Mouse (Mus musculus) layer of hippocampus, postnatal 25 days (tissue): ENCODE results near the gene Fmnl2. TPM values are rescaled to one million over a fixed set of nuclear protein-coding genes. Genes with fewer than 3 reads are reported as not detected.

Experiments used
- DNase-seq, 2 experiments: peaks; one replicate each; pipeline ENCODE4 v3.0.0; 2022; ENCODE audit warnings: mixed read lengths in 2 of 2, low spot score in 1 of 2; ENCODE audit errors: extremely low spot score in 1 of 2
- total RNA-seq, 2 experiments: library from RNA; stranded (reverse); gene quantifications; 2 replicates each; pipeline ENCODE4 v1.2.3; 2021

Fmnl2 gene
- total RNA-seq, 2 experiments from 2014 or later: 45.2 to 45.7 TPM

DNA sequence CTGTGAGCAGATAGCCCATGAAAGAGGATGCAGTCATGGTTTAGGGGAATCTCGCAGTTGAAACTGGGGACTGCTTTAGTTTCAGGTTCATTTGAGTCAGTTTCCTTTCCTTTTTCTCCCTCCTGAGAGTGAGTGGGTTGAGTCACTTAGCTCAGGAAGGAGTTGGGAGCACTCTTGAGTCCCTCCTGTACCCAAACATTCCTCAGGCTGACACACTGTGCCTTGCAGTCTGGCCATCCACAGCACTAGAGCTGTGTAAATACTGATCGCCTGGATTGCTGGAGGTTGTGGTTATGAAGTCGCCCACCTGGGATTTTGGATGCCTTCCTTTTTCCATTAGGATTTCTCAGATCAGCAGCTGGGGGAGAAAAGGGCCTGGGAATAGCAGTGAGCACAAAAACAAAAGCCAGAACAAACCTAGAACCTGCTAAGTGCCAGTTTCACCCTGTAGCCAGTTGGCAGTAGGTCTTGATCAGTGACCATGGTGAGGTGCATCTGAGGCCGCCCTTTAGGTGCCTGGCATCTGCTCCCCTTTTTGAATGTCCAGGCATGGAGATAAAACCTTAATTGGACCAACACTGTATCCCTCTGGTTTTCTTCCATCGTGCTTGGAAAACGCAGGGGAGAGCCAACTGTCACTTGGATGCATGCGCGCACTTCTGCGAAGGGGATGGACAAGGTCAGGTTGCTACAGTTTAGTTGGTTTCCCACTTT is 4.5 kb downstream of the Fmnl2 start:
- DNase-seq: no peak

DNA sequence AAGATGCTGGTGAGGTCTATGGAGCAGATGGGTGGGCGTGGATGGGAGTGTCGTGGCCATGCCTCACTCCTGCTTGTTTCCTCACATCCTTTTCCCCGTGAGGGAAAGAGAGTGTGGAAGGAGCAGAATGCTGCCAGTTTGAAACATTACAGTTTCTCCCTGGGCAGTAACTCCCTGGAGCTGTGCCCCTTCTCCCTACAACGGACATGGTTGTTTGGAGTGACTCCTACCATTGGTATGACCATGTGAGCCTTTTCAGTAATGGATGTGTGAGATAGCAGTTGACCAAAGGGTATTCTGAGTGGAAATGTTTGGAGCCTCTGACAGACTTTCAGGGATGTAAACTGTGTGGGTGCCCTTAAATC is 5.1 kb downstream of the Fmnl2 start:
- DNase-seq: no peak

DNA sequence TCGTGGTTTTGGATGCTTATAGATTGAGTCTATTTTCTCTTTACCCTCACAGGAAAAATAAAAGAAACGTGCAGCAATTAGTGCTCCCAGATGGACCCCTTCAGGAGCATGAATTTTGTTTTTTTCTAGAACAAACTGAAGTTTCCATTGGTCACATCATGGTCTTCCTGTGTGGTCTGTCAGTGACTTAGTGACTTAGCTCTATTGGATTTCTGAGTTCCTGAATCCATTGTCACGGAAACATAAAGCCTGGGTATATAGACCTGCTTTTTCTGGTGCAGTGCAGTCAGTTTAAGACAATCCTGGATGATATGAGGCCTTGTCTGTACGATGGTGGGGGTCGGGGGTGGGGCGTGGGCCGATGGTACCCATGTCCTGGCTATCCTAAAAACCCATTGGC is 7.0 kb downstream of the Fmnl2 start:
- no peak for DNase-seq

DNA sequence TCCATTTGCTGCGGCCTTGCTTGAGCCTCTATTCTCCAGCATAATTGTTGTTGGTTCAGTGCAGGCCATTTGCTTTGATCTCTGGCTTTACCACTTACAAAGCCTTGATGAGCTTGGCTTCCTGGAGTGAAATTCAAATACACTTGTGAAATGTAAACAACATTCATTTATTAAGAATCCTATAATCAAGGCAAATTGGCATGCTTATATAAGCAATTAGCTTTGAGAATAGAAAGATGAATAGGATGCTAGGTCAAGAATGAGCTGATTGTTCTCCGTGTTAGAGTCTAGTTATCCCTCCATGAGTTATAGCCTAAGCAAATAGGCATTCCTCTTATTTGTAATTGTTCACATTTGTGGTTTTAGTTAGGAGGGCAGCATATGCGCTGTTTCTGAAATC is 8.5 kb downstream of the Fmnl2 start:
- no peak for DNase-seq

DNA sequence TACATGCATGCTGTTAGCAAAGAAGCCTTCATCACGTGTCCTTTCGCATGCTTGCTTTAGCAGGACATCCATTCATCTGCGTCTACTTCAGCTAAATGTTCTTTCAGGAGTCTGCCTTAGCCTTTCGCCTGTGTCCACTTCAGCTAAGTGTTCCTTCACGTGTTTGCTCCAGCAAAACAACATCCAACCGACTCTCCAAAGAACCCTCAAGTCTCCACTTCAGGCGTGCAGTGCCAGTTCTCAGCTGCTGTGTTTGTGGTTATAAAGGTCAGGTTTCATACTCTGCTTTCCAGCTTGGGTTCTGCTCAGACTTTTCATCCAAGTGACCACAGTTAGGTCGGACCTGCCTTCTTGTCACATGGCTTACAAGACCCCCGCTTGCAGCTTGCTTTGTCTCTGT is 10.1 kb downstream of the Fmnl2 start:
- DNase-seq: no peak

DNA sequence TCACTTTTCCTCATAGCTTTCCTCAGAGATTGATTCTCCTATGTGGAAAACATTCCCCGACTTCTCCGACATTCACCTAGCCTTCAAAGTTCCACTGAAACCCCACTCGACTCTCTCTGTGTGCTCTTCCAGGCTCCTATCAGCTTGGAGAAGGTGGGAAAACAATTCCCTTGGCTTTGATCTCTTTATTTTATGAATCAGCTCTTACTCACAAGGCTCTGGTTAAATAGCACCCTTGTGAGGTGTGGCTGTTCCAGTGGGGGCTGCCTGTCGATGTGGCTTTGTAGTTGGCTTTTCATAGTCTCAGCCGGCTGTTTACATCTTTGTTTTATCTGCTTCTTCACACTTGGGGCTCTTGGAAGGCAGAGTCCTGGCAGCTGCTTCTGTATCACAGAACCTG is 10.5 kb downstream of the Fmnl2 start:
- no peak for DNase-seq

DNA sequence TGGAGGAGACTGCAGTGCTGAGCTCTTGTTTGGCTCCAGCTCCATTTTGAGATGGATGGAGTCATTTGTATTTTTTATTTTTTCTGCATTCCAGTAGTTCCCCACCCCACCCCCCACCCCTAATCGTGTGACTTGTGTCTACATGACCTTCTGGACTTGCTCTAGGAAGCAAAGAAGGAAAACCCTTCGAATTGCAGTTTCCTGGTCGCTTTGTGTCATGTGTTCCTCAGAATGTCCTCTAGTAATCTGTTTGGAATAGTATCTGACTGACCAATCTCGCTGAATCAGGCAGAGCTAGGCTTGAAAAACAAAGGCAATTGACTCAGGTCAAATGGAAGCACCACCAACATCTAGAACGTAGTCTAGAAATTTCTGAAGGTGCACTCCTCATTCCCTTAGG is 15.0 kb downstream of the Fmnl2 start:
- no peak for DNase-seq

DNA sequence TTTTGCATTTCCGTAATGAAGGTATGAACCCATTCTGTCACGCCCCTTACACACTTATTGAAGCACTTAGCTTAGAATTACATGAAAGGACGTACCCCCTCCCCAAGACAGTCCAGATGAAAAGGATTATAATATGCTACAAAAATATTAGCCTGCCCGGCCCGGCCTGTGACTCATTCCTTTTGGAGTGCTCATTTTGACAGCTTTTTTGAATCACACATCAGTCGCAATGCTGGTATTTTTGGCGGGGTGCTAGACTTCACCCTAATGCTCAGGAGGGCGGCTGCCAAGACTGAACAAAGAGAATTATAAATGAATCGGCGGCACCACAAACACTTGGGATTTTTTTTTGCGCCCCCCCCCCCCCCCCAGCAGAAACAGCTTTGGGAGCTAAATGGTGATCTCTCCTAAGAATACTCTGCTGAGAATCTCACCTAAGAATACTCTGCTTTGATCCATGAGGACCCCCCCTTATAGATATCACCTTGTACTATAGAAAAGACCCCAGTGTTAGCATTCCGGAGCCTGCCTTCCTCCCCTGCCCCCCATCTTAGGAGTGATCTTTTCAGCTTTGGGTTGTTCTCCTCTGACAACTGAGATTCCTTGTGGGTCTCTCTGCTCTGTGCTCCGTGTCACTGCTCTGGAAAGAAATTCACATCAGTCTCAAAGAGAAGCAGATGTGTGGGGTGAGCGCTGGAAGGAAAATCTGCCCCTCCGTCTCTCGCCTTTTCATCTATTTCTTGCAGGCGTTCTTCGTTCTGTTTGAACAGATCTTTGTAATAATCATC is 15.8 kb downstream of the Fmnl2 start:
- DNase-seq: no peak

DNA sequence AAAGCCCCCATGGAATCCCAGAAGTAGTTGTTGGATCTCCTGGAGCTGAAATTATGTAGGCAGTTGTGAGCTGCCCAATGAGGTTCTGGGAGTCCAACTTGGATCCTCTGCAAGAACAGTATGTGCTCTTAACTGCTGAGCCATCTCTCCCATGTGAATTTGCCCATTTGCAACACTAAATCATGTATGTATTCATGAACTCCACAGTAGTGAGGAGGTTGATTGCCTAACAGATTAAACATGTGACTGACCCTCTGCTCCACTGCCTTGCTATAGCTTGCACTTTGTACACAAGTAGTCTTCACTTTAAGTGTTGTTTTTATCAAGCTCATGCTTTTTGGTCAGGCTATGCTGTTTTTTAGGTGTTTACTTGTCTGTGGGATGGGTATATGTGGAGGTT is 17.1 kb downstream of the Fmnl2 start:
- no peak for DNase-seq

DNA sequence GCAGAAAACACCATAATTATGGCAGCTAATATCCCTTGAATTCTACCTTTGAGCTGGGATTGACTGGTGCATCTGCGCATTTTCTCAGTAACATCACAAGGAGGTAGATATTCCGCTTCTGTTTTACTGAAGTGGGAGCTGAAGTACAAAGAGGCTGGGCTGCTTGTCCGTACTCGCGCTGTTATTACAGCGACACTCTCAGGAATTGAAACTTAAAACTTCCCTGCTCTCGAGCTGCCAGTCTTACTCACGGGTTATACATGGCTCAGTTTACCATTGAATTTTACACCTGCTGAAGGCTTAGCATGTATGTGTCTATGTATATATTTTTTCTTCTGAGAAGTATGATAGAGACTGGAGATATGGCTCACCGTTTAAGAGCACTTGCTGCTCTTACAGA is 18.1 kb downstream of the Fmnl2 start:
- DNase-seq: no peak

DNA sequence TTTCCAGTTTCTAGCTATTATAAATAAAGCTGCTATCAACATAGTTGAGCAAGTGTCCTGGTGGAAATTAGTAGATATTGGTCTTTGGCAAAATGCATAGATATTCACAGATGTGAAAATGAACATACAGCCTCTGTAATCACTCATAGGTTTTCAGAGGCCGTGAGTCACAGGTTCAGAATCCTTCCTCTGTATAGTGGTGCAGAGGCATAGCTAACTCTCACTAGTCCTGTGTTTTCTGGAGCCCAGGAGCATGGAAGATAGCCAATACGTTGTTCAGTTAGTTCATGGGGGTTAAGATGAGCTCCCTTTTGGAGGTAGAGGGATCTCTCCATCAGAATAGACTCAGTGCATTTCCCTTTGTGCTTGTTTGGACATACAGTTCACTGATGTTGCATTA is 25.7 kb downstream of the Fmnl2 start:
- DNase-seq: no peak

DNA sequence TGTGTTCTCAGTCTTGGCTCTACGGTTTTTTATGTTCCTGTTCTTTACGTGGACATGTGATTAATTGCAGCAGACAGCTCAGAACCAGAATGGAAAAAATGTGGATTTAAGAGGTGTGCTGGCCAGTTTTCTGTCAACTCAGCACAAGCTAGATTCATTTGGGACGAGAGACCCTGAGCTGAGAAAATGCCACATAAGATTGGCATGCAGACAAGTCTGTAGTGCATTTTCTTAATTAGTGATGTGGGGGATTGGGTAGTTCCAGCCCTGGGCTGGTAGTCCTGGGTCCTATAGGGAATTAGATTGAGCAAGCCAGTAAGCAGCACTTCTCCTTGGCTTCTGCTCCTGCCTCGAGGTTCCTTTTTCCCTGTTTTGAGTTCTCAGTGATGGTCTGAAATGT is 26.4 kb downstream of the Fmnl2 start:
- no peak for DNase-seq

DNA sequence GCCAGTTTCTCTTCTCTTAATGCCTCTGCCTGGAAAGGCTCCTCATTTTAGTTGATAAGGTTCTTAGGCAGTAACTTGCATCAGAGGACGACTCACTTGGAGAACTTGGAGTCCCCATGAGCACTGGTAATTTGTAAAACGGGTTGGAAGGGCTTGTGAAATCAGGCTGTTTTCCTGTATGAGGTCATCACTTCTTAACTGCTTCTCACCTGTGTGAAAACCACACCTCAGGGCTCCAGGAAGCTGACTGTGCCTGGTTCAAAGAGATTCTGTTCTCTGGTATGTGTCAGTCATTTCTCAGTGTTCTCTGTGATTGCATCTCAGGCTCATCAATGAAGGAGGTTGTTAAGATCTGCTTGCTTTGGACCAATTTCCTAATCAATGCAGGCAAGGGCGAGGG is 27.4 kb downstream of the Fmnl2 start:
- DNase-seq: no peak

DNA sequence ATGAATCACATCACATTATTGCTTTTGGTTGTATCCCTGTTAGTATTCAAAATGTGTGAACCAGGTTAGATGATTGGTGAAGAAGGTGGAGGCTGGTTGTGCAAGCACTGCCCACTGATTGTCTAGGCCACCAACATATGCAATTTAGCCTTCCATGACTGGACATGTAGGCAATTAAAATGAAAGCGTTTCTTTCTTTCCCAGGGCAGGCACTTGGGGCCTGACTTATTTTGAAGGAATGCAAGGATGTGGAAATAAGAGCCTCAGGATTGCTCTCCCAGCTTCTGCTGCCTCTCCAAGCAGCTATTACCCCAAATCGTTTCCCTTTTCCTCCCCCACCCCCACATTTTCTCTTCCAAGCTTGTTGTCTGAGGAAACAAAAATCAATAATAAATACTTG is 29.6 kb downstream of the Fmnl2 start:
- DNase-seq: no peak

DNA sequence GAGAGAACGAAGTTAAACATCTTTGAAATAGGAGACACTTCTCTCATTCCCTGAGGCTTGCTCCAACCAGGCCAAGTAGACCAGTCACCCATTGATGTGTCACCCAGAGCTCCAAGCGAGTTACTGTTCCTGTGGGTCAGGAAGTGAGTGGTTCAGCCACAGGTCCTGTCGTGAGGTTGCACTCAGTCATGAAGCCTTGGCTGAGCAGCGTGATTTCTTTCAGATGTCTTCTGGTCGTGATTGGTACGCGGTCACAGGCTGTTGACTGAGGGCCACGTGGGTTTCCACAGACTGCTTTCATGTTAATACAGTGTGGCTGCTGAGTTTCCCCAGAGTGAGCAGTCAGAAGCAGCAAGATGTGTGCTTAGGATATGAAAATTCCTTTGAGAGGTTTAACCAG is 33.5 kb downstream of the Fmnl2 start:
- no peak for DNase-seq

DNA sequence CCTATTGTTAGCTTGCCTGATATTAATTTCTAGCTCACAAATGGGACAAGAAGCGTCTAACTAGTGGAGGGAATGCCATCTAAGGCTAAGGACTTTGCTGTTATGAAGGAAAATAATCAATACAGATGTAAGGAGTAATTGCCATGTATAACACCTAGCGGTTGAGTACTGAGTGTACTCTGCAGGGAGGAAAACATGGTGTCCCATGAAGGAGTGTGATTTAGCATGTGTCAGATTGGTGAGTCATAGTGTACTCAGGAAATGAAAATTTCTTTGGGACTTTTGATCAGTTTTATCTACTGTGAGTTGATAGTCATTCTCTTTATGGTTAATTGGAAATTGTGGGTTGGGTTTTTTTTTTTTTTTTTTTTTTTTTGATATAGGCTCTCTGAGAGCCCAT is 34.1 kb downstream of the Fmnl2 start:
- no peak for DNase-seq

DNA sequence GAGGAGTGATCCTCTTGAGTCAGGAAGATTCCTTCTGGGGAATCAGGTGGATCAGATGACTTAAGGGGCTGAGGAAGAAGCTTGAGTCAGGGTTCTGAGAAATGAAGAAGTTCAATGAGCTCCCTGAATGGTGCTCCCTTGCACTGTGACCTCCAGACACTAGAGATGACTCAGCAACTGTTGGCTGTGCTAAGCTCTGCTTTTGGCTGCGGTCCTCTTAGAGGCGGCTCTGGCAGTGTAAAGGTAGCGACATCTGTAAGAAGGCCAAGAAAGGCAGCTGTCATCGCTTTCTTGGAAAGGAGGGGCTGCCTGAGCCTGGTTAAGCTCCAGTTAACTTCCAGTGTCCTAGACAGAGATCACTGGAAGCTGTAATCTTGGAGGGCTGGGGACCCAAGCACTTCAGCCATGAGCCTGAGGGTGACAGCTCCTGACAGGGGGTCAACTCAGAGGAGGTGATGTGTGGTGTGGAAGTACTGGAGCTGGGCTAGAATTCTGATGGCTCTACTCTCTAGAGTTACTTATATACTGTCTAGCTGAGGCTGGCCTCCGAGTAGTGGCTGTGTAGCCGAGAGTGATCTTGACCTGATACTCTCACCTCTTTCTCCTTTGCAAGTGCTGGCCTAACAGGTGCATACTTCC is 37.4 kb downstream of the Fmnl2 start:
- no peak for DNase-seq

DNA sequence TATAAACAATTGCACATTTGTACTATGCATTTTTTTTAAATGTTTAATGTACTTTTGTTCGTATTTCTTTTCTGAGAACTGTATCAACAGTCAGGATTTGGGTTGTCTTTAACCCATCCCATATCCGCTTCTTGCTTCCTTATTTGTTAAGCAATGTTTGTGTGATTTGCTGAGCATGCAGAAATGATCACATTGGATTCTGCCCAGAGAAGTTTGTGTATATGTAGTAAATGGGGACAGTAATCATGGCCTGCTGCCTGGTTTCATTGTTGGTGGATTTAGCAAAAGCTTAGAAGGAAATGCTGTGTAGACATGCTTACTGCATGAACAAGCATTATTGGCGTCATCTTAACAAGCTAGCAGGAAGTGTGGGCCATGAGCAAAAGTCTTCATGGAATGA is 39.3 kb downstream of the Fmnl2 start:
- DNase-seq: no peak

DNA sequence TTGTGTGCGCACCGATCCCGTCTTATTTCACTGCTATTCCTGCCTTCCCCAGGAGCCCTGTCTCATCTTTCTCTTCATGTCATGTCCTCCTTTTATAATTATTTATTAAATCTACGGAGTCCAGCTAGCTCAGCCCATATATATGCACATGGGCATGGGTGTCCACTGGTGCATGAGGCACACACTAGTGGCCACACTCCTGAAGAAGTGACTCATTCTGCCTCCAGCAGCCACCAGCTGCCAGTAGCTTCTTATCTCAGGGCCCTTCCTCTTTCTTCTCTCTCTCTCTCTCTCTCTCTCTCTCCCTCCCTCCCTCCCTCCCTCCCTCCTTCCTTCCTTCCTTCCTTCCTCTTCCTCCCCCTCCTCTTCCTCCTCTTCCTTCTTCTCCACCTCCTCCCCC is 43.1 kb downstream of the Fmnl2 start:
- DNase-seq: no peak

DNA sequence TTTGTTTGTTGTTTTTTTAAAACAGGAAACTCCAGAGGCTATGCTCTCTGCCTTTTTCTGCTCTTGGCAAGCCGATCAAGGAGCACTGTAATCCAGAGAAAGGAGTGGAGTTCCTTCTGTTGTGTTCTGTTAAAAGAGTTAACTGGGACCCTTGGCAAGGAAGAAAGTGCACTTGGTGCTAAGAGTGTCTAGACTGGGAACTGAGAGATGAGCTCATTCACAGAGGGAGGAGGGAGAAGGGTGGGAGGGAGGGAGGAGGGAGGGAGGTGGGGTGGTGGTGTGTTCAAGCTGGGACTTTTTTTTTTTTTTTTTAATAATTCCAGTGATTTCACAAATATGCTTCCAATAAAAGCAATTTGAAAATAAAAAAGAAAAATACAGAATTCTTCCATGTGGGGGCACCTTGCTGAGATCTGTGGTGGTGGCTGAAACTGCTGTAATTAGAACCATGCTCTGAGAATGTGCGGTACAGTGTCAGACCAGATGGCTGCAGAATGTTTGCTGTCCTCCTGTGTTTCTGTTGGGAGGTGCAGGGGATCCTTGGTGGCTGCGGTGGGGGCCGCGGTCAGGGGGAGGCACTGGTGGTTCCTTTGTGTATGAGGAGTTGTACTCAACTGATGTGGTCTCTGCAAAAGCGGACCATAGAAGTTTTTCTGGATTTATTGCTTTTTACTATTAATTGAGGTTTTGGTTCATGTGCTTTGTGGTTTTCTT is 43.8 kb downstream of the Fmnl2 start:
- DNase-seq: no peak

DNA sequence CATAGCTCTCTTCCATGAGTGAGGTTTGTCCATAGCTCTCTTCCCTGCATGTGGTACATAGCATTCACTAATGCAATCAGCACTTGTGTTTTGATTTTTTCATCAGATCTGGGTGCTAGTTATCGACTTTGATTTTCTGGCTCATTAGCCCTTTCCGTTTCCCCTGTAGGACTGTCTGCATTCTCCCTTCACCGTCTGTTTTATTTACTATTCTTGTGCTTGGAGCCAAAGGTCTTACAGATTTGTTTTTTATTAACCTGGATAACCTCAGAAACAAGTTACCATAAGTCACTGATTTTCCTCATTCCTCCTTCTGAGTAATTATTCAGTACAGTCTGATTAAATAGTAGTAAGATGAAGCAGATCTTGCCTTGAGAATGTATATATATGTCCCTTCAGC is 44.8 kb downstream of the Fmnl2 start:
- DNase-seq: no peak
